Mouse (Mus musculus) activated CD4-positive, CD25-positive, alpha-beta regulatory T cell, adult 4 months (primary cell): Measurements from ENCODE around the gene Sema3a. TPM values are rescaled to one million over a fixed set of nuclear protein-coding genes. Genes with fewer than 3 reads are reported as not detected.

Experiments used
- ATAC-seq: one replicate; pipeline ENCODE4 v1.8.0; 2017
- polyA plus RNA-seq, 2 experiments: library from polyadenylated mRNA; unstranded; fragments of 100-300 nt; shearing (Covaris generic); gene quantifications; one replicate each; pipeline ENCODE4 v1.2.1; 2017

Gene Sema3a
- not detected for polyA plus RNA-seq

DNA sequence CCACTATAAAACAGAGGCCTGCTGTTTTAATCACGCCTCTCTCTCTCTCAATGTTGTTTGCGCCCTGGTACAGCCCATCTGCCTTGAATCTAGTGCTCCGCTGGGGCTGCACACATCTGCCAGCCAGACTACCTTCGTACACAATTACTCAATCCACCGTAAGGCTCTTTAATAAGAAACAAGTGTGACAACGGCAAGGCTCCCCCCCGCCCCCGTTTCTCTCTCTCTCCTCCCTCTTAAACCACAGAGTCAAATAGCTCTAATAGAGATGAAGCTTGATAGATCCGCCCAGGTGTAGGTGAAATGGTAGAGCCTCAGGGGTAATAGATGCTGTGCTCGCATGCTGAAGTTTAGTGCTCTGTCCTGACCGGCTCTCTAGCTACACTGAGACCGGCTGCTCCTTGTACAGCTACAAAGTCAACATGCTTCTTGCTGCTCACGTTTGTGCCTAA is at the start of gene Sema3a:
TSS of gene Sema3a (plus strand) at position 174 of the 452 bp plus-strand sequence.
- no peak for ATAC-seq

DNA sequence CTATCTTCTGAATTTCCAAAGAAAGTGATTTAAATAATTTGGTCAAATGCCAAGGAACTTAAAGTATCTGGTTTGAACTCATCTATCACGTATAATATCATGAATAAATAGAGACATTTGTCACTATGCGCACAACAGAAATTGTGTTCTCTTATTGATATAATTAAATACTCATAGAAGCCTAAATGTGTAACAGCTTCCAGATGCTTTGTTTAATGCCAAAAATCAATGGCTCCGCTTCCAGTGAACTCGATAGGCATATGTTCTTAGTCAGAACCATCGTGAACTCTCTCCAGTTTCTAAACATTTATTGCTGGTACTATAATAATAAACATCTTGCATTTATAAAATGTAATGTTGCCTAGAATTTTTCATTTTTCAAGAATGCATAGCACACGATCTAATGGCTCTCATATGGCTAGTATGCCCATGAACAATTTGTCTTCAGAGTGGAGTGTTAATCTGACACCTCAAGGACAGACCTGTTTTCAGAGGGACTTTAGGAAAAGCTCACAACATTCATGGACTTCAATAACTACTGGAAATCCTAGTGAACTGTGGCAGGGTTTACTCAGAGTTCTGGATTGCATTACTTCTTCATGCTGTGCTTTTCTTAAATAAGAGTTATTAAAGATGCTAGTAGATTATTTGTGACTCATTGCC is 40.3 kb upstream of the Sema3a start:
- ATAC-seq, result no peak

DNA sequence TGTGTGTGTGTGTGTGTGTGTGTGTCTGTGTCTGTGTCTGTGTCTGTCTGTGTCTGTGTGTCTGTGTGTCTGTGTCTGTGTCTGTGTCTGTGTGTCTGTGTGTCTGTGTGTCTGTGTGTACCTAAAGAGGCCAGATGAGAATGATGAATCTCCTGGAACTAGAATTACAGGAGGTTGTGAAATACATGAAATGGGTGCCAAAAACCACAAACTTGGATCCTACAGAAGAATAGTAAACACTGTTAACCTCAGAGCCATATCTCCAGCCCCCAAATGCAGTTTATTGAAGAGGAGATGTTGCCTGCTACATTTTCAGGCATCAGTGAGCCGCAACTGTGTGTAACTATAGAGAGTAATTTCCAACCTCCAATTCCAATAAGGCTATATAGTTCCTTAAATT is 34.8 kb upstream of the Sema3a start:
- ATAC-seq, result no peak

DNA sequence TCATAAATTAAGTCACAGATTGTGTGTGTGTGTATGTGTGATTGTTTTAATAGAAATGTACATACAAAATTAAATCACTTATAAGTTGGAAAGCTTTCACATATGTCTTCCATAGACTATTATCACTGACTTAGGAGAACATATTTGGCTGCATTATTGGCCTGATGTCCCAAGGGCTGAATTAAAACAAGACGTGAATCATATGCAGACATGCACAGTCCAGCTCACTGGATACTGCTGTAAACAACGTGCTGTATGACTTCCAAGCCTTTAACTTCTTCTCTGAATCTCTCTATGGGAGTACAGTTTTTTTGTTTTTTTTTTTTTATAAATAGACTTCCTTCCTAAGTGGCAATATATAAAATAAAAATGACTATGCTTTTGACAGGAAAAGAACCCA is 15.7 kb upstream of the Sema3a start:
- ATAC-seq, result no peak

DNA sequence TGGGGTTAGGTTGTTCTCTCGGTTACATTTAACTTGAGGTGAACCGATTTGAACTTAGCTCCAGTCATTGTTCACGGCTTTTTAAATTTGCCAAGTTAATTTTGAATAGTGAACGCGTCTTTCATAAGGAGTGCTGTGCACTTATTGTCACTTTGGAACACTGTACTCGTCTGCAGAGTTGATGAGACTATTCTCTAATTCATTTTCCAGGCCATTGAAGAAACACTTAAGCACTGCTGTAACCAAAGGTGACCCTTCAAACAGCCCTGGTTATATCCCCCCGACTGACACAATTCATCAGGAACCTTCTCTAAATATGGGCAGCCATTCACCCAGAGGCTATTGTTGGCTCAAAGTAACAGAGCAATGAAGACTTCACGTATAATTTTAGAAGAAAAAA is 8.0 kb upstream of the Sema3a start:
- no peak for ATAC-seq

DNA sequence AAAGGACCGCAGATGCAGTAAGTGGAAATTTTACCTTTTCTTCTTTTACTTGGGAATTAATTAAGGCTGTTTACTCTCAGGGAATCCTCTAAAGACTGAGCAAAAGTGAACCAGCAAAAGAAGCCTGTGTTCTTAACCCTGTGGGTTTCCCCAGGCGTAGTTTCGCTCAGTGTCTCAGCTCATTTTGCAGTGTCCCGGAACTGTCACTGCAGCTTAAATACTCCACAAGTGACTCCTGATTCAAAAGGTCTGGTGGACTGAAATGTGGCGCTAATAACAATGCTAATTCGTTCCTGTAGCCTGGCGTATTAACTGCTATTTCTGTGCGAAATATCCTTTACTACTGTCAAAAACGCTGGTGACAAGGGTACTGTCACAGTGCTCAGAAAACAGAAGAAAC is 543 bp downstream of the Sema3a start:
- ATAC-seq, result no peak

DNA sequence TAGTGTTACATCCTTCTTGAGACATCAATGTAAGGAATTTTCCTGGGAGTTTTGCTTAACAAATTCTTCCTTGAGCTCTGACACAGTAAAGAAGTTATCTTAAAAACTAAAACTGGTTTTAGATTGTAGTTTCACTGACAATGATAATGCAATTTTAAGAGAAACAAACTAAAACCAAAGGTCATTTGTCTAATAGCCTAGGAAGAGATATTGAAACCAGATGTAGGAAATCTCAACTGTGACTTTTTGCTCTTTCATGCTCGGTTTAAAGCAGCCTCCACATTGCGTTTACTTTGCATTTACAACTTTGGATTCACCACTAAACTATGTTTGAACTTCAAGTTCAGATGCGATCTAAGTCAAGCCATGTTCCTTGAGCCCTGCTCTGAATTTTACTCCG is 982 bp downstream of the Sema3a start:
- ATAC-seq, result no peak

DNA sequence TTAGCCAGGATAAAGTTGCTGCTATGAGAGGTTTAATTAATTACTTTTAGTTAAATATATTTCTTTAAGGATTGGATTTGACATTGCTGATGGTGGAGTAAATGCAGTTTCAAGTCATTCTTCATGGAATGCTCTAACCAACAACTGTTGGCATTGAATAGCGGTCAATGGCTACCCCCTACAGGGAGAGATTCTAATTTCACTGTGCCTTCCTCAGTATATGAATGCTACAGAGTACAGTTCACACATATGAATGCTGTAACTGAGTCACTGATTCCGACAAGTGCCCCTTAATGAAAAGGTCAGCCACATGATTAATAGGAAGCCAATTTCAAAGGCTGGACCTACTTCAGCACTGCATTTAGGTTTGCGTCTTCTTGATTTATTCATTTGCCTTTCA is 1.9 kb downstream of the Sema3a start:
- ATAC-seq, result no peak

DNA sequence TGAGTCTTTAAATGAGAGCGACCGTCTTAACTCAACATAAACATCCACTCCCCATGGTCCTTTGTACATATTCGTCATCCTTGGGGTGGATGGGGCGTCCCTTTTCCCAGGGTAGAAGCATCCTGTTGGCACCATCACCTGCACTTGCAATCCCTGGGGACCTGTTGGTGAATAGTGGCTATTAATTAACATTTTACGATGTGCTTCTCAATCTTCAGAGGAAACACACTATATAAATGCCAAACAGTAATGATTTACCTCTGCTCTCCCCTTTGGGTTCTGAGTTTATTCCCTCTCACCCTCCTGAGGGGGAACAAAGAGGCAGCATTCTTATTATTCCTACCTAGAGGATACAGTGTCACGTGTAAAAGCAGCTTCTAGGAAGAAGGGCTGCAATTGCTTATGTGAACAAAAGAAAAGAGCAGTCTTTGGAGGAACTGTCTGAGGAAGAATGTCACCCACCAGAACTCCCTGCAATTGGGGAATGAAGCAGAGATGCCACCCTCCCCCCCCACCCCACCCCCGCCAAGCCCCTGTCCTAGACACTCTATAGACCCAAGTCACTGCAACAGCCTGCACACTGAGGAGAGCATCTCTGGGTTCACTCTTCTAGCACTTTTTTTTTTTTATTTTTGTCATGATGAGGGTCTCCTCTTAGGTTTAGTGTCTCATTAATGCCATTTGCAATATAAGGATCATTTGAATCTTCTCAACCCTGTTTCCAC is 19.7 kb downstream of the Sema3a start:
- no peak for ATAC-seq

DNA sequence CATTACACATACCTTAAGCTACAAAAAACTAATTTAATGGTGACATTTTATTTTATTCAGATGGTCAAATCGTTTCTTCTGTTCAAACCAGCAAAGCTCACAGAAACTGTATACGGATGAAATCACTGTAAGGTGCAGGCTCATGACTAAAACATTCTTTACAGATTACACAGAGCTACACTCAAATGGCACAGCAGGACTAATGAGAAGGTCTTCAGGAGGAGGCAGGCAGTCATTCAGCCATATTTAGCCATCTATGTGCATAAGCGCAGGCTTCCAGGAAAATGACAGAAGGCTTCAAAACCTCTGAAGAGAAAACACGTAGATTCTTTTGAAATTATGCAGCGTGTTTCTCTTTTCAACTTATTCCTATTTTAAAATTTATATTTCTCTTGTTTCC is 24.7 kb downstream of the Sema3a start:
- no peak for ATAC-seq

DNA sequence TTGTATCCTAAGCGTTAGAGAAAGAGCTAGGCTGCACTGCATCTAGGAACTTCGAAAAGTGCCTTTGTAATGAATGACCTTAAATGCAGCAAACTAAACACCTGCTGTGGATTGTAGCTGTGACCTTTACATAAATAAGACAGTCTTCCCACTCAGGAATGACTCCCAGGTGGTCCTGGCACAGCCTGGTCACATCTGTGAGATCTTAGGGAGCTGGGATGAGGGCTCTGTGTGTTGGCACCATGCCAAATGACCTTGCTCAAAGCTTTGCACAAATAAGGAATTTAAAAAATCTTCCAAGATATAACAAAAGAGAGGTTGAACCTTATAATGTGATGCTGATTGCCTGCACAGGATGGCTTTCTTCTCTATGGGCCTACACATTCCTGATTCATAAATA is 25.8 kb downstream of the Sema3a start:
- ATAC-seq, result no peak

DNA sequence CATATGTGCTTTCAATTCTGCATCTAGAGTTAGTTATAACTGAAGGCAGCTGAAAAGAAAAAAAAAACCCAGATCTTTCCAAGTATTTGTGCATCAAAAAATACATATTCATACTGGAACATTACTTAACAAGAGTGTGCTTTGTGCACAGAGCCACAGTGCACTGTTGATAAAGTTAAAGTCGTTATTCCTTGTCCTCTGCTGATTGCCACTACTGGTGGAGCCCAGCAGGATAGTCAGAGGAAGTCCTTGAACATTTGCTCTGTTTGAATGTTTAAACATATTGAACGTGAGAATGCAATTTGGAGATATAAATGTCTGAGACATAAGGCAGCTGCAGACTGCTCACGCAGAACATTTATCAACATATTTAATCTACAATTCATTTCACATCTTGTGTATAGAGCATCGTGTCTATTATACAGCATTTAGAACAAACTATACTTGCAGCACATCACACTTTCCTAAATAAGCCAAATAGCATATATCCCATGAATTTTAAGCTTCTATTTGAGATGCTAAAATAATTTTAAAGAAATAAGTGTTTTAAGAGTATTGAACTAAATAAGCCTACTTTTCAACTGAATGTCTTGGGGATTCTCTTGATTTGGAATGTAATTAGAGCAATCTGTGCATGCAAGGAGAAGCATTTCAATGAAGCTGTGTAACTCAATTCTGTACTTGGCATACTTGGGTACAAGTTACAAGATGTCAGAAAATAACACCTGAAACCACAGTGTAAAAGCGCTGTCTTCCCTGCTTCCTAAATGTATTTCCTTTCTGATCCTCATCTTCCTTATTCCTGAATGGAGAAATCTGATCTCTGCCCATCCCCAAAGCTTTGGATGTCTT is 32.8 kb downstream of the Sema3a start:
- no peak for ATAC-seq

DNA sequence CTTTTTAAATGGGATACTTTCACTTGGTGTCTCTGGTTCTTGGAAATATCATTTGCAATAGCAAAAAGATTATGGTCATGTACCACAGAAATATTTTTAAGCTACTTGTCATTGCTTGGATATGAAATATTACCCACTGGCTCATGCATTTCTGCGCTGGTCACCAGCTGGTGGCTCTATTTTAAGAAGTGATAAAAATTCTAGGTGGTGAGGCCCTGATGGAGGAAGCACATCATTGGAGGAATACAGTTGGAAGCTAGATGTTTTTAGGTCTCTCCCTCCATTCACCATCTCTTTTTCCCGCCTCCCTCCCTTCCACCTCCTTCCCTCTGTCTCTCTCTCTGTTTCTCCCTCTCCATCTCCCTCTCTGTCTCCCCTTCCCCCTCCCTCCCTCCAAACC is 57.0 kb downstream of the Sema3a start:
- ATAC-seq, result no peak

DNA sequence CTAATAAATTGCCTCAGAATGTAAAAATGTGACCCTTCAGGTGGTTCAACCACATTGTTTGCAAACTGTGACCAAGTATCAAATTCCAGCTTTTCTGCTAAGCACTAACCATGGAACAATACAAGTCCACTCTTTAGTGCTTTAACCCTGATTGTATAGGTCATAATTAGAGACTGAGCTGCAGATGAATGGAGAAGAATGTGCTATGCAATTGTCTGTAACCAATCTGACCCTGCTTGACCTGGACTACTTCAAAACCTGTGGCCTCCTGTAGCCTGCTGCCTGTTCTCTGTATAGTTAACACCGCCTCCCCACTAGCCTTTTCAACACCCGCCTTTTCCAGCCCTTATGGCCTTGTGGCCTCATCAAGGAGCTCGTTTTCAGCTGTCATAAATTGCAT is 72.7 kb downstream of the Sema3a start:
- no peak for ATAC-seq

DNA sequence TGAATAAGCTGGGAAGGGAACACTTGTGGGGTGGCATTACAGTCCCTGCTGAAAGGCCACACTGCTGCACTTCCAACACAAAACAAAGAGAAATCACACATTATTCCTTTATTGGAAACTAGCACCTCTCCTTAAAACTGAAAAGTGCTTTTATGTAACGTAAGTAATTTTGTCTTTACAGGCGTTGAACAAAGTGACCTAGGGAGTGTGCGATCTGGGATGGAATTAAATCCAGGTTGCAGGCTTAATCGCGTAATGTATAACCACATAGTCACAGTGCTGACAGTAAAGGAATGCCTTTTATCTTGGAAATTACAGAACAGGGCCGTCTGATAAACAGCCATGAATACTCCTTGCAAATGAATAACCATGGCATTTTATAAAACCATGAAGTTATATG is 74.5 kb downstream of the Sema3a start:
- ATAC-seq, result no peak

DNA sequence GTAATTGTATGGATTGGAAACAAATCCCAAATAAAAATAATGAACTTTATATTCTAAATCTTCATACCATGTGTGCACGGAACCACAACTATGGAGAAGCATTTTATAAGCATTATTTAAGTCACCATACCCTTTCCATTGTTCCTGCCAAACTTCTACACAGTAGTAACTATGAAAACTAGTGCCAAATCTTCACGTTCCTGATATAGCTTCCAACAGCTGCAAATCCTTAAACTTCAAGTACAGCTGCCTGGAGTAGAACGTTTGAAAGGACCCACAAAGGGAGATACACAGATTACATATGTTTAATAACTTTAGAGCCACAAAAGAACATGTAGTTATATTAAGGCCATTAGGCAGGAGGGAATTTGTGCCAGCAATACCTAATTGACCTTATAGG is 130.1 kb downstream of the Sema3a start:
- ATAC-seq, result no peak

DNA sequence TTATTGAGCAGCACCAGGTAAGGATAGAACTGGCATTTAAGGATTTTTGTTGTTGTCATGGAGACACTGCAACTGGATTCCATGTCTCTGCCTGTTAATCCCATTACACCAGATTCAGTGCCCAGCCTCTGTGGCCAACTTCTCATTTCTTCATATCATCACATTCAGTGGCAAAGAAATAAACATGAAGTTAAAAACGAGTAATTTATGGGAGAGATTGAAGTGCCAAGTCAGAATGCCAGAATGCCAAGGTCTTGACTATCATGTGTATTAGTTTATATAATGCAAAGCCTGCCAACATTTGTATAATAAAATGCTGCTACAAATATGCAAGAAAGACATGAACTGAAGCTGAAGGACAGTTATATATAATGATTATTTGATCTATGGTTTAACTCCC is 131.1 kb downstream of the Sema3a start:
- ATAC-seq, result no peak

DNA sequence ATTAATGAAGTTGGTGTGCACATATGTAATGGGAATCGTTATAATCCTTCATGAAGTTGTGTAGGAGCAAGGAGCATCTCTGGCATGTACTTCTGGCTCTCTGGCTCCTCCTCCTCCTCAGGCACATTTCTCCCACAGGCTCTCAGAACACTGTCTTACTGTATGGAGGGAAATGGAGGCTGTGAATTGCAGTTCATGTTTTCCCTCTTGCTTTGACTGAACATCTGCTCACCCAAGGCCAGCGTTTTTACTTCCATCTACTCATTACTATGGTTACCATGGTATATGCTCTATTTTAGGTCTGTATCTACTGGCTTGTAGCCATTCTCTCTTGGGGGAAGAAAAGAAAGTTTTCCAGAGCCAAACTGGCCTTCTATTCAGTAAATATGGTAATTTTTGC is 137.9 kb downstream of the Sema3a start:
- ATAC-seq, result no peak

DNA sequence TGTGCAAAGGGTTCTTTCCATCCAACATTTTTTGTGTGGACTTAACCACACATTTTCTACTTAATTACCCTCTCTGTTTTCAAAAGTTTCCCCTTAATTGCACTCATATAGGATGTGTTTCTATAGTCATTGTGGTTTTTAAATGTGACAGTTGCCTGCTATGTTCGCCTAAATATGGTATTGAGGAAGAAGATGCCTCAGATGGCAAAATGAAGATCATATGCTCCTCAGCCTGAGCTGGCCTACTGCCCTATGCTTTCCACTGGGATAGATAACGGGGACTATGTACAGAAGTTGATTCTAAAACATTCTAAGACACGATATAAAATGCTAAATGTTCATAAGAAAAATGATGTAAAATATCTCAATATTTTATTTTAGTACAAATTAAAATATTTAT is 138.3 kb downstream of the Sema3a start:
- no peak for ATAC-seq

DNA sequence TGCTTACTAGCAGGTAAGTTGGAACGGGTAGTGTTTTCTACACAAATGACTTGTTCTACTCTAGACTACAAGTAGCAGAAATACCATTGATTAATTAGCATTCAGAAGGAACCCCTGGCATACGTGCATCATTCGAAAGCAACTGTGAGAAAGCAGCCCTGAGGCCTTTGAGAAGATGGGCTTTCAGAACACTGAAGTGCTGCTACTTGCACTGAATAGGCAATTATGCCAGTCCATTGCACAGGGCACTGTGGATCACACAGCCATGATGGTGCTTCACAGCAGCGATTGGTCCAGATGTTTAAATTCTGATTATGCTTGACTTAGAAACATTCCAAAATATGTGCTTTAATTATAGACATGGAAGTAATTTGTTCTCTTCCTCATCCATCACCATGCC is 187.5 kb downstream of the Sema3a start:
- ATAC-seq, result no peak

DNA sequence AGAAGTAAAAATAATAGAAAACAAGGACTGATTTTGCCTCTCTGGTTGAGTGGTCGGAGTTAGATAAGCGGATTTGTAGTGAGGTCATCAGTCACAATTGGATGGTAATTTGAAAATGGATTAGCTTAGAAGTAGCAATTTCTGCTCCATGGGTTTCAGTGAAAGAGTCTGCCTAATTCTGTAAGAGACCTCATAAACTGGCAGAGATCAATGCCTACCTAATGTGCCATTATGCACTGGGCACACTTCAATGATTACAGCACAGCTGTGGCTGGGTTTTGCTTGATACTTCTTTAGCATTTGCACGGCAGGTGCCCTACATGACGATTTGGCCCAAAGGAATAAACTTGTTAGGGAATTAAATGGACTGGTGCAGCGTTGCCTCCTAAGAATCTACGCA is 188.8 kb downstream of the Sema3a start:
- no peak for ATAC-seq

DNA sequence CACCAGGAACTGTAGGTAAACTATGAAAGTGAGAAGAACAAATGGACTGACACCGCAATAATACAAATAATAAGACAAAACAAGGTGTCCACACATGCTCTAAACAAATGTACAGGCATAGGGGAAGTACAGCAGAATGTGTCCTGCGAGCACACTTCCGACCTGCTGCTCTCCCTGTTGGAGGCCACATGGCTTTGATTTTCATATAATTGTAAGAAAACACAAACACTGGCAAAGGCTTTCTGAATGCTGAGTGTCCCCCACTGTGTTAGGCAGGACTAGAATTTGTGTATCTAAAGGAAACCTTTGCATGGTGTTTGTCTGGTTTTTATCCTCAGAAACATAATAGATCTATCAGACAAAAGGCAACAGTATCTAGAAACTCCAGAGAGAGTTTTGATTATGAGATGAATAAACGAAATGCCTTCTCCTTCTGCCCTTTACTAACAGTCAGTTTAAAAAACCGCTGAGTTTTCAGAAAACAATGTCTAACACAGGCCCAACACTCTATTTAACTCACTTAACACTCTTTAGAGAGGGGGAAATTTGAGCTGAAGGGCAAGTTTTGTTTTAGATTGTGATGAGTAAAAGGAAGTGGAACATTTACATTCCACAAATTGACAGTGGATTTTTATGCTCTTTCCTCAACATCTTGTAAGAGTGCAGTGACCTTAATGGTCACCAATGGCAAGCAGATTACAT is 193.7 kb downstream of the Sema3a start:
- ATAC-seq, result no peak

DNA sequence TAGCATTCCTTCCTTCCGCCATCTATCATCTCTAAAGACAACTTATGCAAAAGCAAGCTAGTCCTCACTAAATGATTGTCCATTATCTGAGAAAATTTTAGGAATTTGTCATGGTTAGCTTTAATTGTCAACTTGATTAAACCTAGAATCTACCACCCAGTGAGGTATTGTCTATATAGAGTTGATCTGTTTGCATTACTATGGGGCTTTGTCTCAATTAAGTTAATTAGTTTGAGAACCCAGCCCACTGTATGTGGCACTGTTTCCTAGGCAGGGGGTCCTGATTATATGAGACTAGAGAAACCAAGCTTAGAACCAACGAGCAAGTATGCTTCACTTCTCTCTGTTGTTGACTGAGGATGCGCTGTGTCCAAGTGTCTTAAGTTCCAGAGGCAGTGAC is 194.9 kb downstream of the Sema3a start:
- ATAC-seq, result no peak
